Mouse (Mus musculus): ENCODE results near the gene Agpat4.
"Not testable (repeated sequence)": the region's sequence is repeated elsewhere in the genome, so short reads cannot be mapped to it uniquely, and the experiment has no call there.

The Agpat4 gene

DNA sequence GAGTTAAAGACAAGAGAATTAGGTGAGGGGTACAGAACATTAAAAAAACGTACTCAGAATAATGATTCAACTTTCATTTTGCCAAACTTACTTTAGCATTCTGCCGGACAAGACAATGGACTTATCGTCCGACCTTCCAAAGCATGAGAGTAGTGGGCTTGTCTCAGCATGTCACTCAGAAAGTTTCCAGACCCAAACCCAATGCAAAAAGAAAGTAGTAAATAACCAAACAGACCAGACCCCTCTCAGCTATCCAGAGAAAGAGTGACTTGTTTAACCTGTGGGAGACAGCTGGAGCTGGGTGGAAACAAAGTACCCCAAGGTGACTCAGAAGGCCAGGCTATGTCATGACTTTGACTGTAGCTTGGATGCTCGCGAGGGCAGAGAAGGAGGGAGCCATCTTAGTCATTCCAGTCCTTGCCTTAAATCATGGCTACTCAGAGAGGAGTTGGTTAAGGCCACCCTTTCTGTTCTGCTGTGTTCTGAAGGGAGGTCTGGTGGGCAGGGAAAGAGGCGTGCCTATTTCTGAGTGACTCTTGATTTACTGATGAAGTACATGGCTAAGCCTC is 2.8 kb downstream of the Agpat4 start:
- DNase-seq (ENCODE audit: extremely low spot score, low read depth, low spot score): no peak

- not testable (repeated sequence) for DNase-seq (ENCODE audit: extremely low spot score, low read depth, low spot score)
These were observed 3.8 kb downstream of the Agpat4 start for GRCm38 (mm10) chr17:12122262-12122661.

GRCm38 (mm10) chr17:12123168-12123567 is 4.7 kb downstream of the Agpat4 start:
- DNase-seq (ENCODE audit: extremely low spot score, low read depth, low spot score): no peak

DNA sequence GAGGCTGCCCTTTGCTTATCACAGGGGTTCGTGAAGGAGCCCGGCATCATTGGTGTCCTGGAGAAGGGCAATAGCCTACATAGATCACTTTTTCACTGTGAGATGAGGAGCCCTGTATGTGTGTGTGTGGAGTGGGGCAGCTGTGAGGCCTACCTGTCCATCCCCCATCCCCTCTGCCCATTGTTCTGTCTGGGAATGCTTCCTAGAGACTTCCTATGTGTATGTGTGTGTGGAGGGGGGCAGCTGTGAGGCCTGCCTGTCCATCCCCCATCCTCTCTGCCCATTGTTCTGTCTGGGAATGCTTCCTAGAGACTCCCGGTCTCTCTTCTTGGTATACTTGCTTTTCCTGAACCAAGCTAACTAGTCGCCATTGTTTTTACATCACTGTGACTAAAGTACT is 8.6 kb downstream of the Agpat4 start:
- DNase-seq (ENCODE audit: extremely low spot score, low read depth, low spot score): no peak

DNA sequence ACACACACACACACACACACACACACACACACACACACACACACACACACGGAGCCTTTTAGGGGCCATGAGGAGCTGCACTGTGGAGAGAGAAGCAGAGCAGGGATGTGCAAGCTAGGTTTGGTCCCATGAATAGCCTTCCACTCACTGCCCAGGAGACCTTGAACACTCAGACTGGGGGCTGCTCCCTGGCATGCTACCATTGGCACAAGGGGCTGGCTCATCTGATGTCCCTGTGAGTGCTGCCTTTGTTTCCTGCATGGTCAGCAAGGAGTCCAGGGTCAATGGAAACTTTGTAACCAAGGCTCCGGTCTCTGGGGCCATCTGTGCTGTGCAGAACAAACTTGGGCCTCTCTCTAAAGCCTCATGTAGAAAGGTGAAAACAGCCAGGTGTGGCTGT is 10.5 kb downstream of the Agpat4 start:
- DNase-seq (ENCODE audit: extremely low spot score, low read depth, low spot score): no peak

DNA sequence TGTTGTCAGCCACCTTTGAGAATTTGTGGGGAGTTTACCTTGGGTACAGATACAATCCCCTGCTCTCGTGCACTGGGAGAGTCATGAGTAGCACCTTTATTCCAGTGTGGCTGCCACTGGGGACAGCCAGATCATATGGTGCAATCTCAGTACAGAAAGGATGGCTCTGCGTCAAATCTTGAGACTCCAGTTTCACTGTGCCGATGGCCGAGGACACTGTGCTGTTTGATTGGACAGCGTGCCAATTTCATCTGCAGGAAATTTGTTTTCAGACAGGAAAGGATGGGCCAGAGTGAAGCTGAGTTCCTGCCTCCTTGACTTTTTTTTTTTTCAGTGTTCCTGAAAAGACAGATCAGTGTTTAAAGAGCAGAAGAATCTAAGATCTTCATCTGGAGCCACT is 12.7 kb downstream of the Agpat4 start:
- DNase-seq (ENCODE audit: extremely low spot score, low read depth, low spot score): no peak

GRCm38 (mm10) chr17:12131581-12131980 is 13.1 kb downstream of the Agpat4 start:
- DNase-seq (ENCODE audit: extremely low spot score, low read depth, low spot score): no peak

- DNase-seq (ENCODE audit: extremely low spot score, low read depth, low spot score): no peak
These were observed 14.4 kb downstream of the Agpat4 start for GRCm38 (mm10) chr17:12132904-12133303.

GRCm38 (mm10) chr17:12133985-12134384 is 15.5 kb downstream of the Agpat4 start:
- DNase-seq (ENCODE audit: extremely low spot score, low read depth, low spot score): no peak

DNA sequence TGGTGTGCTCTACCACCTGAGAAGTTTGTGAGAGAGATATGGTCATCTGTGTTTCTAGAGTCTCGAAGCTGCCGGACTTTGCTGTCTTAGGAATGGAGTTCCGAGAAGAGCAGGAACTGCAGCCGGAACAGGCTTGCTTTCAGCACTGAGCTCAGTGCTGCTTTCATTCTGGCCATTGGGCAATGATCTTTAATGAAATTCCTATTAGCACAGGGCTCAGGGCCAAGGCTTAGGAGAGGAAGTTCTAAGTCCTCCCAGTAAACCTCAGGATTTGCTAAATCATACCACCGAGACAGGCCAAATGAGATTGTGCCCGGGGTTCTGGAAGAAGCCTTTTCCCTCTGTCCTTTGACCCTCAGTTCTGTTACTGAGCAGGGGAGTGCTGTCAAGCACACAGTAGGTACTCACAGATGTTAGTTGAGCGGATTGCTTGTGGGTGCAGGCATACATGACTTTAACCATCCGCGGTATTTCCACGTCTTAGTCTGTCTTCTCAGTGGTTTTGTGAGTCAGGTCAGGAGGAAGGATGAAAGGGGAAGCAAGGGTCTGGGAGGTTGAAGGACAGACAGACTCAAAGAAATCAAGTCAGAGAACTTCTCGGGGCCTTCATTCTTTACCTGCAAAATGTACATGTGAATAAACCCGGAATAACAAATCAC is 16.6 kb downstream of the Agpat4 start:
- DNase-seq (ENCODE audit: extremely low spot score, low read depth, low spot score): no peak

GRCm38 (mm10) chr17:12138355-12138754 is 19.9 kb downstream of the Agpat4 start:
- no peak for DNase-seq (ENCODE audit: extremely low spot score, low read depth, low spot score)

- no peak for DNase-seq (ENCODE audit: extremely low spot score, low read depth, low spot score)
These were observed 25.5 kb downstream of the Agpat4 start for GRCm38 (mm10) chr17:12143948-12144364.

DNA sequence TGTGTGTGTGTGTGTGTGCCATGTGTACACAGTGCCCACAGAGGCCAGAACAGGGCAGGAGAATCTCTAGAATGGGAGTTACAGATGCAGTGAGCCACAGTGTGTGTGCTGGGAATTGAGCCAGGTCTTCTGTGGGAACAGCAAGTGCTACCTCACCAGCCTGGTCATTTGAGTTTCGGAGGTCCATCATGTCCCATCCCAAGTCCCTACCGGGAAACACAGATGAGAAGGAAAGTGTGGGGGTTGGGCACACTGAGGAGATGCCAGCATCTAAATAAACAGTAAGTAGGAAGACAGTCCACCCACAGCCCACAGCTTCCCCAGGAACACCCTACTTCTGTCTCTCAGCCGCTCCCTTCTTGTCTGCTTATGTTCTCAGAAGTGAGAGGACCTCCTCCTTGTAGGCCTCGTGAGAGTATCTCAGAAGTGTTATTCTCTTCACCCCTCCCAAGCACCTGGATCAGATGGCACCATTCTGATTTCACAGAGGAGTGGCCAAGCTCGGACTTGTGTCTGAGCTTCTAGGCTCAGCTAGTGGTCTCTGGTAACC is 27.7 kb downstream of the Agpat4 start:
- no peak for DNase-seq (ENCODE audit: extremely low spot score, low read depth, low spot score)

DNA sequence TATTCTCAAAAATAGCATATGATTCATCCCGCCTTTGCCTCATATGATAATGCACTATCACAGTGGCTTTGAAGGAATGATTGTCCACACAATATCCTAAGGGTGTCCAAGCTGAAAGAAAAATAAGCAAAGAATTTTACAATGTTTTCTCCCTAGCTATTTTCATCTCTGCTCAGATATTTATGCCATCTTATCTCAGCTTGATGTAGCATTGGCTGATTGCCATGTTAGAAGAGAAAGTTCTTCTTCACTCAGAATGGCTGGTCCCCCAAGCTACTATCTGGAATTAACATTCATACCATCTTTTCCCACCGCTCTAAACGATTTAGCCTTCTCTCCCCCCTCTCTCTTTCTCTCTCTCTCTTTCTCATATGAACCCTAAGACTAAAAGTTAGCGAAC is 29.3 kb downstream of the Agpat4 start:
- DNase-seq (ENCODE audit: extremely low spot score, low read depth, low spot score): no peak

DNA sequence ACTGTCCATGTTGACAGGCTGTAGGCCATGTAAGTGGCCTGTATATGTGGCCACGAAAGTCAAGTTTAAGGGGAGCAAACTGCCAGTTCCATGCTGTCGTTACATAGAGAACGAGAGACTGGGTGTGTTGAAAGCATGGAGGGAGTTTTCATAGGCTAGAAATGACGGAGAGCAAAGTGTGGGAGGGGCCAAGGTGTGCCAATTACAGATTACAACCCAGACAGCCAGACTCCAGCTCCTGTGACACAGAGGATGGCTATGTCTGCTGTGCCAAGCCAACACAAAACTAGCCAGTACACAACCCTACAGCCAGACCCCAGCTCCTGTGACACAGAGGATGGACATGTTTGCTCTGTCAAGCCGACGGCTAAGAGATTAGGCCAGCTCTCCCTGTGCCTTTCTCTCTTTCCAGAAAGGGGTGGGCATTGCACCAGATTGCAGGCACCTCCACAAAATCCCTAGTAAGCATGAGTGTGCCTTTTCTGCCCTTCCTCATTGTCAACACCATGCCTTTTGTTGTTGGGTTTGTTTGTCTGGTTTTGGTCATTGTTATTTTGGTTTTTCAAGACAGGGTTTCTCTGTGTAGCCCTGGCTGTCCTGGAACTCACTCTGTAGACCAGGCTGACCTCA is 30.8 kb downstream of the Agpat4 start:
- DNase-seq (ENCODE audit: extremely low spot score, low read depth, low spot score): no peak

DNA sequence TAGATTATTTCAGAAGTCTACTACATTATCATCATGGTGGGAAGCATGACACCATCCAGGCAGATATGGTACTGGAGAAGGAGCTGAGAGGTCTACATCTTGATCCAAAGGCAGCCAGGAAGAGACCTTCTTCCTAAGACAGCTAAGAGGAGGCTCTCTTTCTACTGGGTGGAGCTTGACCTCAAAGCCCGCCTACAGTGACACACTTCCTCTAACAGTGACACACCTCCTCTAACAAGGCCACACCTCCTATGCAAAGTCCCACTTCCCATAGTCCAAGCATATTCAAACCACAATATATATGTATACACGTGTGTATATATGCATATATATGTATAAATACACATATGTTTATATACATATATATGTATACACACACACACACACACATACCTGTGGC is 32.5 kb downstream of the Agpat4 start:
- no peak for DNase-seq (ENCODE audit: extremely low spot score, low read depth, low spot score)

DNA sequence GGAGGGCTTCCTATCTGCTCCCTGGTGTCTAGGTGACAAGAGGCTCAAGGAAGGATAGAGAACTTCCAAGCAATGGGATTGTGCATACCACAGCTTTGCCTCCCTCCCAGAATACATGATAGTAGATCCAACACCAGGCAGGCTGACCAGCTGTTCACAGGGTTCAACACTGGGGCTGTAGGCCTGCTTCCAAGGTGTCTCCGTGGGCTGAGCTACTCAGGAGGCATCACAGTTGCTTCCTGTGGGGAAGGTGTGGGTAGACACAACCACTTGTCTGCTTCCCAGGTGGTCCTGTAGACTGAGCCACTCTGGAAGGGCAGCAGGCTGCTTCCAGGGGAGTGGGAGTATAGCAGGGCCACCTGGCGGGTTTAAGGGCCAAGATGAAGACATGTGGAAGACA is 35.8 kb downstream of the Agpat4 start:
- DNase-seq (ENCODE audit: extremely low spot score, low read depth, low spot score): no peak

DNA sequence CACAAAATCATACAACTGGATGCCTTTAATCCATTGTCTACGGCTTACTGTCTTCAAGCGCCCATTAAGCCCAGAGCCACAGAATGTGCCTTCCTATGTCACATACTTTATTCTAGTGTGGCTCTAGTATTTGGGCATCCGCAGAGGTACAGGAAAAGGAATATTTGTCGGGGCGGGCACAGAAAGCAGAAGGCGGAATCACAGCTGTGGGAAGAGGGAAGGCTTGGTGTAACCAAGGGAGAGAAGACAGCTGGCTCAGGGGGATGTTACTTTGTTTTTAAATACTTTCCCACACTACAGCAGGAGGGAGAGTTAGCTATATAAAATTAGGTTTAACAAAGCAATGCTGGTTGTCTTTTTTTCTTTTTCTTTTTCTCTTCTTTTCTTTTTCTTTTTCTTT is 36.7 kb downstream of the Agpat4 start:
- DNase-seq (ENCODE audit: extremely low spot score, low read depth, low spot score): no peak

GRCm38 (mm10) chr17:12155872-12156271 is 37.4 kb downstream of the Agpat4 start:
- no peak for DNase-seq (ENCODE audit: extremely low spot score, low read depth, low spot score)

GRCm38 (mm10) chr17:12156661-12157060 is 38.2 kb downstream of the Agpat4 start:
- no peak for DNase-seq (ENCODE audit: extremely low spot score, low read depth, low spot score)

DNA sequence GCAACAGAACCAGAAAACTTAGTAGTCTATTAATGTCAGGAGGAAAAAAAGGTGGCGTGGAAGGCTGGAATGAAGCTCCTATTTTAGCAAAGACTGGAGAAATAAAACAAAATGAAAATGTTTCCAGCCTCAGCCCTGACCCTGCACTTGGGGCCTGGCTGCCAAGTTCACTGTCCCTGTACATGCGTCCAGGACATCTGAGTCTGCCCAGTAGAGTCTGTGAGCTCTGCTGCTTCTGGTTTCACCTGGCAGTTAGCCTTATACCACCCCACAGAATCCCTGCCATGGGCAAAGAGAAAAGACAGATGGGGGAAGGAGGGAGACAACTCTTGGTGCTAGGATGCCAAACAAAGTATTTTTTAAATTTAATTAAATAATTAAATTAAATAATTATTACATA is 38.7 kb downstream of the Agpat4 start:
- no peak for DNase-seq (ENCODE audit: extremely low spot score, low read depth, low spot score)
